ENCODE assay signal across 9 mouse cellular contexts in the genomic region with DNA sequence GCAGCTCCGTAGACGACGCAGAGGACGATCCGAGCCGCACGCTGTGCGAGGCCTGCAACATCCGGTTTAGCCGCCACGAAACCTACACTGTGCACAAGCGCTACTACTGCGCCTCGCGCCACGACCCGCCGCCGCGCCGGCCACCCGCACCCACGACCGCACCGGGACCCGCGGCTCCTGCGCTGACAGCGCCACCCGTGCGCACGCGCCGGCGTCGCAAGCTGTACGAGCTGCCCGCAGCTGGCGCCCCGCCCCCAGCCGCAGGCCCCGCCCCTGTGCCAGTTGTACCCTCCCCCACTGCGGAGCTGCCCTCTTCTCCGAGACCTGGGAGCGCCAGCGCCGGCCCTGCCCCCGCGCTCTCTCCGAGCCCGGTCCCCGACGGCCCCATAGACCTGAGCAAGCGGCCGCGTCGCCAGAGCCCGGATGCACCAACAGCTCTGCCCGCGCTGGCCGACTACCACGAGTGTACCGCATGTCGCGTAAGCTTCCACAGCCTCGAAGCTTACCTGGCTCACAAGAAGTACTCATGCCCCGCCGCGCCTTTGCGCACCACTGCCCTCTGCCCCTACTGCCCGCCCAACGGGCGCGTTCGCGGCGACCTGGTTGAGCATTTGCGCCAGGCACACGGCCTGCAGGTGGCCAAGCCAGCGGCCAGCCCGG. TPM values are rescaled to one million over a fixed set of nuclear protein-coding genes. Genes with fewer than 3 reads are reported as not detected.
DNase-seq lines count a peak whose midpoint lies in the region; ATAC-seq and TF ChIP-seq lines count a peak whose summit lies in the region.
"Had no signal": no experiment of that assay in that cellular context is flagged by ENCODE, and none has a peak within 500 bp of the region (broad histone marks: within the 10 kb centered on the region; RNA-seq: fewer than 3 reads in every experiment).

No protein-coding gene starts in this region.

- no peaks in the 10 kb centered on the region for H3K9me3 ChIP-seq in heart, embryonic 13.5 days
- no peaks in the 10 kb centered on the region for H3K9me3 ChIP-seq in forebrain, postnatal 0 days (ENCODE audit: low read length)
- no peaks in the 10 kb centered on the region for H3K9me3 ChIP-seq in midbrain, embryonic 12.5 days

- H3K9ac ChIP-seq in heart, embryonic 13.5 days = peak overlapping the region; percentile 75
- H3K9ac ChIP-seq in forebrain, postnatal 0 days = peak overlapping the region; percentile 56
- H3K9ac ChIP-seq in midbrain, embryonic 12.5 days (replicated peaks) = peak overlapping the region; percentile 50

- peaks cover 89% of the 10 kb centered on the region for H3K36me3 ChIP-seq in heart, embryonic 13.5 days
- H3K36me3 ChIP-seq in forebrain, postnatal 0 days (ENCODE audit: insufficient read depth) = no peaks in the 10 kb centered on the region
- H3K36me3 ChIP-seq in midbrain, embryonic 12.5 days = no peaks in the 10 kb centered on the region

- ATAC-seq in heart, embryonic 13.5 days (ENCODE audit: extremely low read depth, insufficient number of reproducible peaks, low FRiP score, low TSS enrichment) = no peak; the same call in 1 of the 2 replicates
- peak; percentile 72 for ATAC-seq in forebrain, postnatal 0 days
- peak; percentile 78 for ATAC-seq in midbrain, embryonic 12.5 days (ENCODE audit: low FRiP score, low read depth)

- H3K4me1 ChIP-seq in heart, embryonic 13.5 days = peaks cover 30% of the 10 kb centered on the region
- H3K4me1 ChIP-seq in forebrain, postnatal 0 days (ENCODE audit: insufficient read depth) = 0 out of 2 replicates have a peak, but pooled peaks cover 7% of the 10 kb centered on the region
- H3K4me1 ChIP-seq in midbrain, embryonic 12.5 days = peaks cover 20% of the 10 kb centered on the region

- intact Hi-C loops in heart, postnatal 36 days (cut with DNase I) = no loop called here

- H3K27me3 ChIP-seq in heart, embryonic 13.5 days (replicated peaks) = peaks cover 22% of the 10 kb centered on the region
- H3K27me3 ChIP-seq in forebrain, postnatal 0 days (ENCODE audit: insufficient read depth, low read length) = peaks cover 31% of the 10 kb centered on the region
- H3K27me3 ChIP-seq in midbrain, embryonic 12.5 days = peaks cover 77% of the 10 kb centered on the region

- WGBS in heart, embryonic 13.5 days = 35% methylated on average over 81 of the region's 81 CpGs
- WGBS in forebrain, postnatal 0 days = 8% methylated on average over 71 of the region's 81 CpGs
- WGBS in midbrain, embryonic 12.5 days = 3% methylated on average over 74 of the region's 81 CpGs

- no peak overlapping the region for H3K27ac ChIP-seq in heart, embryonic 13.5 days (replicated peaks)
- no peak overlapping the region for H3K27ac ChIP-seq in forebrain, postnatal 0 days (ENCODE audit: low read depth, low read length)
- H3K27ac ChIP-seq in midbrain, embryonic 12.5 days (replicated peaks) = no peak overlapping the region

- peak overlapping the region; percentile 68 for H3K4me2 ChIP-seq in heart, embryonic 13.5 days
- peak overlapping the region; percentile 83 for H3K4me2 ChIP-seq in forebrain, postnatal 0 days (ENCODE audit: low read depth)
- peak overlapping the region; percentile 89 for H3K4me2 ChIP-seq in midbrain, embryonic 12.5 days (replicated peaks)

- peak overlapping the region; percentile 45 for H3K4me3 ChIP-seq in heart, embryonic 13.5 days
- H3K4me3 ChIP-seq in forebrain, postnatal 0 days (ENCODE audit: low read depth, low read length) = peak overlapping the region; percentile 54
- H3K4me3 ChIP-seq in midbrain, embryonic 12.5 days = peak overlapping the region; percentile 60

- peak; percentile 13; the same call in 1 of the 2 replicates for TF ChIP-seq CTCF in forebrain, postnatal 0 days (IDR thresholded peaks at IDR 0.05; ENCODE audit: low read depth)

- no peak for DNase-seq in heart, postnatal 36 days
- peak; percentile 70 for DNase-seq in adrenal gland, postnatal 25 days
- peak; percentile 77 for DNase-seq in forebrain, postnatal 0 days
- peak; percentile 47 to 77 for DNase-seq in kidney, postnatal 36 days
- peak; percentile 52 for DNase-seq in yolk sac, embryonic 10.5 days (ENCODE audit: low spot score)
- DNase-seq in spleen, postnatal 36 days (ENCODE audit: low spot score in 2 of 2) = no peak

RNA-seq across cellular contexts. Expression of a gene that starts 24.2 kb away (rescaled TPM):
- polyA plus RNA-seq in heart, embryonic 13.5 days (2015; fragmentation: Nextera tagmentation; extraction: Ambion mirVana) = not detected in 2 replicates
- not detected for total RNA-seq in heart, postnatal 36 days (2021)
- not detected in 2 replicates for total RNA-seq in adrenal gland, postnatal 25 days (2021)
- total RNA-seq in forebrain, postnatal 0 days (2014; rRNA removed) = 0.77 TPM in 1 of 2 replicates, not detected in the other
- 0.27 TPM in 1 of 2 replicates, not detected in the other for polyA plus RNA-seq in forebrain, postnatal 0 days (2015; fragmentation: Nextera tagmentation; extraction: Ambion mirVana)
- polyA plus RNA-seq in midbrain, embryonic 12.5 days (2016; fragmentation: Nextera tagmentation; extraction: Ambion mirVana) = not detected in 2 replicates
- polyA plus RNA-seq: gonadal fat pad, adult 2 months had no signal

RNA-seq across cellular contexts. Expression of a gene that starts 40.0 kb away (rescaled TPM):
- polyA plus RNA-seq in heart, embryonic 13.5 days (2015; fragmentation: Nextera tagmentation; extraction: Ambion mirVana) = 30.4 and 31.1 TPM in 2 replicates
- 10 to 100 TPM; 21.4 to 23.0 TPM for total RNA-seq in heart, postnatal 36 days (2021)
- total RNA-seq in adrenal gland, postnatal 25 days (2021) = 49.8 and 52.2 TPM in 2 replicates
- 38.1 and 40.9 TPM in 2 replicates for total RNA-seq in forebrain, postnatal 0 days (2014; rRNA removed)
- polyA plus RNA-seq in forebrain, postnatal 0 days (2015; fragmentation: Nextera tagmentation; extraction: Ambion mirVana) = 23.8 and 27.3 TPM in 2 replicates
- 68.3 and 74.0 TPM in 2 replicates for polyA plus RNA-seq in midbrain, embryonic 12.5 days (2016; fragmentation: Nextera tagmentation; extraction: Ambion mirVana)

RNA-seq across cellular contexts. Expression of a gene that starts 54.4 kb away (rescaled TPM):
- polyA plus RNA-seq in heart, embryonic 13.5 days (2015; fragmentation: Nextera tagmentation; extraction: Ambion mirVana) = 3.8 TPM in 2 replicates
- total RNA-seq in heart, postnatal 36 days (2021) = 10 to 100 TPM; 23.1 to 30.0 TPM
- 17.8 and 22.4 TPM in 2 replicates for total RNA-seq in adrenal gland, postnatal 25 days (2021)
- 9.5 and 10.1 TPM in 2 replicates for total RNA-seq in forebrain, postnatal 0 days (2014; rRNA removed)
- 0.87 and 1.1 TPM in 2 replicates for polyA plus RNA-seq in forebrain, postnatal 0 days (2015; fragmentation: Nextera tagmentation; extraction: Ambion mirVana)
- polyA plus RNA-seq in midbrain, embryonic 12.5 days (2016; fragmentation: Nextera tagmentation; extraction: Ambion mirVana) = 3.0 TPM in 2 replicates

Comparison
In these comparisons a context has a peak if more than half of its experiments do, and no peak if none do; other contexts are left out.
1. DNase-seq: peak in adrenal gland, postnatal 25 days (single experiment), forebrain, postnatal 0 days (single experiment), kidney, postnatal 36 days (2 of 2) and yolk sac, embryonic 10.5 days (single experiment); none in heart, postnatal 36 days (0 of 2) and spleen, postnatal 36 days (0 of 2).
2. Peak in every context shown above with its lines, with median percentiles within 50 percentile points of each other: H3K4me2 ChIP-seq, H3K4me3 ChIP-seq and H3K9ac ChIP-seq.